Comparison of ENCODE assay signal across 16 mouse cellular contexts in the genomic region with DNA sequence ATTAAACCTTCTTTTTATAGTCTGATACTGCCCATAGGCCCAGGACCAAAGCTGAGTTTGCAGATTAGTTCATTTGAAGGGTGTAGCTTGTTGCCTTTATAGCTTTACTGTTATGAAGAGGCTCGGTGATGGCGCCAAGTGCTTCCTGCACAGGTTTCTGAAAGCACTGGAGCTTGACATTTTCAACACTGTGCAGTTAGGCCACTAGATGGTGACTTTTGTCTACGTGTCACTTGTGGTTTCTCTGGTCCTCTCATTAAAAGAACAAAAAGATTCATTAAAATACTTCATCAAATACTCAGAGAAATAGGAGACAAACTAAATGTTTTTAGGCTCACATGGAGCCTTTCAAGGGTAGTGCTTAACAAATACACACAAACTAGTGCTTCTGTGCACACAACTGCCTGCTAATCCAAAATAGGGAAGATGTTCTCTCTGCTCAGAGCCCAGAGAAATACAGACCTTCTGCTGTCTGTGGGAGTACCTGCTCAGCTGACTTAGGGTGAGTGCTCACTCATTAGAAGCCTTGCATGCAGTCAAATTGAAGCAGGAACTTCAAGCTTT. TPM values are rescaled to one million over a fixed set of nuclear protein-coding genes. Genes with fewer than 3 reads are reported as not detected.
DNase-seq lines count a peak whose midpoint lies in the region; ATAC-seq and TF ChIP-seq lines count a peak whose summit lies in the region.
"Had no signal": no experiment of that assay in that cellular context is flagged by ENCODE, and none has a peak within 500 bp of the region (broad histone marks: within the 10 kb centered on the region; RNA-seq: fewer than 3 reads in every experiment).

No protein-coding gene starts in this region.

- H3K27ac ChIP-seq in heart, postnatal 0 days (ENCODE audit: low read depth) = no peak overlapping the region
- H3K27ac ChIP-seq in lung, embryonic 14.5 days (ENCODE audit: low read depth) = no peak overlapping the region
- H3K27ac ChIP-seq: hindbrain, embryonic 10.5 days; limb, embryonic 15.5 days; neural tube, embryonic 13.5 days had no signal

- WGBS in heart, postnatal 0 days = 46% methylated on average over 3 of the region's 3 CpGs
- WGBS in lung, embryonic 14.5 days = 47% methylated on average over 3 of the region's 3 CpGs
- 30% methylated on average over 3 of the region's 3 CpGs for WGBS in lung, adult 2 months

- no peaks in the 10 kb centered on the region for H3K36me3 ChIP-seq in heart, postnatal 0 days (replicated peaks; ENCODE audit: control insufficient read depth, insufficient read depth, low read length)
- H3K36me3 ChIP-seq in lung, embryonic 14.5 days (ENCODE audit: insufficient read depth) = no peaks in the 10 kb centered on the region
- H3K36me3 ChIP-seq: hindbrain, embryonic 10.5 days; limb, embryonic 15.5 days; neural tube, embryonic 13.5 days had no signal

- H3K27me3 ChIP-seq in heart, postnatal 0 days (ENCODE audit: control insufficient read depth, insufficient read depth, low read length) = peaks cover 8% of the 10 kb centered on the region; the same call in 1 of the 2 replicates
- H3K27me3 ChIP-seq in lung, embryonic 14.5 days (ENCODE audit: insufficient read depth, low read length) = no peaks in the 10 kb centered on the region
- H3K27me3 ChIP-seq: limb, embryonic 15.5 days; neural tube, embryonic 13.5 days had no signal

- no peak overlapping the region for H3K9ac ChIP-seq in heart, postnatal 0 days (replicated peaks; ENCODE audit: low read depth, low read length)
- H3K9ac ChIP-seq in lung, embryonic 14.5 days = no peak overlapping the region
- H3K9ac ChIP-seq: limb, embryonic 15.5 days; neural tube, embryonic 13.5 days had no signal

- ATAC-seq in heart, postnatal 0 days (ENCODE audit: insufficient read depth, low read depth) = no peak
- ATAC-seq in lung, embryonic 14.5 days (ENCODE audit: insufficient read depth) = no peak
- peak; percentile 47 for ATAC-seq in inflammation-experienced regulatory T-cells, adult 6 months

- no peak overlapping the region for H3K4me2 ChIP-seq in heart, postnatal 0 days (ENCODE audit: low read depth, low read length)
- no peak overlapping the region for H3K4me2 ChIP-seq in lung, embryonic 14.5 days
- H3K4me2 ChIP-seq: limb, embryonic 15.5 days; neural tube, embryonic 13.5 days had no signal

- no peak overlapping the region for H3K4me3 ChIP-seq in heart, postnatal 0 days (ENCODE audit: low read depth, low read length)
- H3K4me3 ChIP-seq in lung, embryonic 14.5 days (ENCODE audit: low read depth, low read length) = no peak overlapping the region
- no peak overlapping the region for H3K4me3 ChIP-seq in lung, adult 2 months (replicated peaks; ENCODE audit: extremely low read depth, low read depth, low read length)
- H3K4me3 ChIP-seq: hindbrain, embryonic 10.5 days; limb, embryonic 15.5 days; megakaryocyte, embryonic 14.5 days; neural tube, embryonic 13.5 days had no signal

- H3K4me1 ChIP-seq in heart, postnatal 0 days (ENCODE audit: control insufficient read depth, insufficient read depth) = no peaks in the 10 kb centered on the region
- no peaks in the 10 kb centered on the region for H3K4me1 ChIP-seq in lung, embryonic 14.5 days (ENCODE audit: insufficient read depth)
- no peaks in the 10 kb centered on the region for H3K4me1 ChIP-seq in lung, adult 2 months (ENCODE audit: control insufficient read depth, insufficient read depth, low read length)
- H3K4me1 ChIP-seq: limb, embryonic 15.5 days had no signal

- no peak for DNase-seq in heart, postnatal 0 days (ENCODE audit: low spot score)
- DNase-seq in heart, adult 9 months (ENCODE audit: low spot score in 2 of 2) = no peak
- DNase-seq in lung, embryonic 14.5 days = peak; percentile 44
- DNase-seq in lung, adult 2 months = no peak
- peak; percentile 54 for DNase-seq in Muller cell, postnatal 12 days (ENCODE audit: inconsistent ontology term)
- DNase-seq in embryo, embryonic 11 days = no peak
- DNase-seq in neural tube, embryonic 10.5 days (ENCODE audit: extremely low spot score, low spot score) = no peak
- DNase-seq: adrenal gland, postnatal 14 days; cerebellum, adult 9-10 months had no signal

- no peaks in the 10 kb centered on the region for H3K9me3 ChIP-seq in heart, postnatal 0 days (replicated peaks; ENCODE audit: control insufficient read depth, low read length)
- no peaks in the 10 kb centered on the region for H3K9me3 ChIP-seq in lung, embryonic 14.5 days (ENCODE audit: low read depth, low read length)
- H3K9me3 ChIP-seq: hindbrain, embryonic 10.5 days; limb, embryonic 15.5 days; megakaryocyte, embryonic 14.5 days; neural tube, embryonic 13.5 days had no signal

- TF ChIP-seq EP300 in heart, postnatal 0 days (IDR thresholded peaks at IDR 0.05; ENCODE audit: low read depth) = no peak

- TF ChIP-seq CTCF in heart, postnatal 0 days (IDR thresholded peaks at IDR 0.05; ENCODE audit: low read depth) = peak; percentile 47
- peak; percentile 54 for TF ChIP-seq CTCF in lung, embryonic 14.5 days (IDR thresholded peaks at IDR 0.05; ENCODE audit: low read depth)
- TF ChIP-seq CTCF in lung, adult 2 months (IDR thresholded peaks at IDR 0.05; ENCODE audit: insufficient read depth, low read length) = no peak

- TF ChIP-seq POLR2A in lung, adult 2 months (IDR thresholded peaks at IDR 0.05; ENCODE audit: borderline replicate concordance, extremely low read depth, low read depth, low read length) = no peak

RNA-seq across cellular contexts. Expression of gene Ildr1, which starts 30.2 kb away (rescaled TPM):
- total RNA-seq in heart, postnatal 0 days (2014; rRNA removed; ENCODE audit: low replicate concordance) = 4.4 TPM in 1 of 2 replicates, not detected in the other
- 0.14 TPM in 1 of 2 replicates, not detected in the other for polyA plus RNA-seq in heart, postnatal 0 days (2015; fragmentation: Nextera tagmentation; extraction: Ambion mirVana)
- 4.3 and 4.6 TPM in 2 replicates for polyA plus RNA-seq in lung, embryonic 14.5 days (2014; fragmentation: Nextera tagmentation; extraction: Ambion mirVana)
- 14.8 and 14.9 TPM in 2 replicates for polyA plus RNA-seq in lung, adult 2 months (2012; rRNA removed)
- polyA plus RNA-seq in inflammation-experienced regulatory T-cells, adult 6 months (2017; shearing (Covaris generic)) = 10 to 100 TPM in 1 of 3 experiments, 1 to 10 TPM in 2; 6.9 to 18.3 (median 8.2) TPM
- total RNA-seq: adrenal gland, postnatal 14 days; granulocyte monocyte progenitor cell, adult 5-6 weeks; MEL had no signal
- polyA plus RNA-seq: neural tube, embryonic 13.5 days had no signal

RNA-seq across cellular contexts. Expression of gene Cd86, which starts 58.1 kb away (rescaled TPM):
- 0.19 TPM in 2 replicates for total RNA-seq in heart, postnatal 0 days (2014; rRNA removed; ENCODE audit: low replicate concordance)
- polyA plus RNA-seq in heart, postnatal 0 days (2015; fragmentation: Nextera tagmentation; extraction: Ambion mirVana) = 0.70 and 0.77 TPM in 2 replicates
- polyA plus RNA-seq in lung, embryonic 14.5 days (2014; fragmentation: Nextera tagmentation; extraction: Ambion mirVana) = 2.1 and 2.2 TPM in 2 replicates
- polyA plus RNA-seq in lung, adult 2 months (2012; rRNA removed) = 1.8 and 2.8 TPM in 2 replicates
- 10 to 100 TPM; 31.6 to 68.0 (median 48.2) TPM for polyA plus RNA-seq in inflammation-experienced regulatory T-cells, adult 6 months (2017; shearing (Covaris generic))
- total RNA-seq: MEL had no signal

Comparison
In these comparisons a context has a peak if more than half of its experiments do, and no peak if none do; other contexts are left out.
1. DNase-seq: peak in lung, embryonic 14.5 days (single experiment) and Muller cell, postnatal 12 days (single experiment); none in heart, postnatal 0 days (single experiment), heart, adult 9 months (0 of 2), lung, adult 2 months (single experiment), embryo, embryonic 11 days (single experiment) and neural tube, embryonic 10.5 days (single experiment).